Mouse (Mus musculus): ENCODE measurements around the gene Med12.
A peak's percentile ranks its signal among the peaks of the same experiment; 100 is the strongest.

Gene Med12

GRCm38 (mm10) chrX:101273875-101274738 is at the start of gene Med12:
Gene Med12 (plus strand): TSS chrX:101274030.
- DNase-seq (ENCODE audit: low read depth, low spot score), result peak; percentile 92

- DNase-seq (ENCODE audit: low read depth, low spot score), result peak; percentile 40
Observed at GRCm38 (mm10) chrX:101245011-101245410, 28.8 kb upstream of the Med12 start.

GRCm38 (mm10) chrX:101253952-101254729 is 19.7 kb upstream of the Med12 start, which contains the start of gene Foxo4:
Gene Foxo4 (plus strand): TSS chrX:101254528.
- DNase-seq (ENCODE audit: low read depth, low spot score), result peak; percentile 92

GRCm38 (mm10) chrX:101254740-101255139 is 19.1 kb upstream of the Med12 start:
- peak; percentile 20 for DNase-seq (ENCODE audit: low read depth, low spot score)

GRCm38 (mm10) chrX:101256603-101257002 is 17.2 kb upstream of the Med12 start:
- peak; percentile 44 for DNase-seq (ENCODE audit: low read depth, low spot score)

- DNase-seq (ENCODE audit: low read depth, low spot score), result peak; percentile 82
Observed at GRCm38 (mm10) chrX:101260441-101261325, 13.1 kb upstream of the Med12 start.

- no peak for DNase-seq (ENCODE audit: low read depth, low spot score)
Observed at GRCm38 (mm10) chrX:101263892-101264291, 9.9 kb upstream of the Med12 start, which contains the start of gene Gm614. Gene Gm614 (minus strand): TSS chrX:101263992.

GRCm38 (mm10) chrX:101266631-101267030 is 7.2 kb upstream of the Med12 start:
- DNase-seq (ENCODE audit: low read depth, low spot score), result no peak

- DNase-seq (ENCODE audit: low read depth, low spot score), result no peak
Observed at GRCm38 (mm10) chrX:101268025-101268754, 5.6 kb upstream of the Med12 start, which contains the start of gene Il2rg. Gene Il2rg (minus strand): TSS chrX:101268255.

GRCm38 (mm10) chrX:101268755-101269124 is 5.1 kb upstream of the Med12 start, which contains the start of gene Gm20489:
Gene Gm20489 (minus strand): TSS chrX:101269023.
- no peak for DNase-seq (ENCODE audit: low read depth, low spot score)

GRCm38 (mm10) chrX:101273410-101273809 is 420 bp upstream of the Med12 start:
- DNase-seq (ENCODE audit: low read depth, low spot score), result peak; percentile 66

- DNase-seq (ENCODE audit: low read depth, low spot score), result no peak
Observed at GRCm38 (mm10) chrX:101282813-101283212, 9.0 kb downstream of the Med12 start.

- peak; percentile 77 for DNase-seq (ENCODE audit: low read depth, low spot score)
Observed at GRCm38 (mm10) chrX:101285534-101285933, 11.7 kb downstream of the Med12 start.

- DNase-seq (ENCODE audit: low read depth, low spot score), result no peak
Observed at GRCm38 (mm10) chrX:101285953-101286670, 12.3 kb downstream of the Med12 start.

GRCm38 (mm10) chrX:101287543-101287942 is 13.7 kb downstream of the Med12 start:
- no peak for DNase-seq (ENCODE audit: low read depth, low spot score)

- DNase-seq (ENCODE audit: low read depth, low spot score), result no peak
Observed at GRCm38 (mm10) chrX:101288432-101288831, 14.6 kb downstream of the Med12 start.

GRCm38 (mm10) chrX:101289037-101289436 is 15.2 kb downstream of the Med12 start:
- no peak for DNase-seq (ENCODE audit: low read depth, low spot score)

- no peak for DNase-seq (ENCODE audit: low read depth, low spot score)
Observed at GRCm38 (mm10) chrX:101290111-101290510, 16.3 kb downstream of the Med12 start.

- peak; percentile 21 for DNase-seq (ENCODE audit: low read depth, low spot score)
Observed at GRCm38 (mm10) chrX:101299055-101299454, 25.2 kb downstream of the Med12 start, which contains the start of gene Nlgn3. Gene Nlgn3 (plus strand): TSS chrX:101299168.

Data from ZHBTc4 (cell line).